Mouse (Mus musculus): ENCODE results near the gene Prkch. TPM values are rescaled to one million over a fixed set of nuclear protein-coding genes. Genes with fewer than 3 reads are reported as not detected.

Gene Prkch
- polyA plus RNA-seq, 1 experiment = 43.1 TPM

GRCm38 (mm10) chr12:73687077-73688035 is 102.8 kb downstream of the Prkch start:
- Histone ChIP-seq H3K36me3 (ENCODE audit: control insufficient read depth, insufficient read depth, low read length) (no peaks in the 10 kb centered on the region), H3K27me3 (ENCODE audit: control insufficient read depth, insufficient read depth, low read length) (no peaks in the 10 kb centered on the region), H3K4me3 (ENCODE audit: control insufficient read depth, insufficient read depth, low read length) (0 out of 2 replicates have a peak overlapping the region, but pooled peaks have one; percentile 6), H3K4me1 (replicated peaks; ENCODE audit: control insufficient read depth, insufficient read depth, low read length) (peaks cover 31% of the 10 kb centered on the region), H3K27ac (ENCODE audit: control insufficient read depth, insufficient read depth, low read length) (peak overlapping the region; percentile 93)
- WGBS = 8% methylated on average over 20 of the region's 20 CpGs
- DNase-seq = peak; percentile 51
- no peak for TF ChIP-seq POLR2A (IDR thresholded peaks at IDR 0.05; ENCODE audit: control insufficient read depth, extremely low read depth, insufficient read depth, low read length, poor library complexity)
- TF ChIP-seq CTCF (IDR thresholded peaks at IDR 0.05; ENCODE audit: borderline replicate concordance, control insufficient read depth, extremely low read depth, insufficient read depth, low read length, poor library complexity) = no peak

- Histone ChIP-seq H3K4me3 (ENCODE audit: control insufficient read depth, insufficient read depth, low read length) (no peak overlapping the region), H3K4me1 (replicated peaks; ENCODE audit: control insufficient read depth, insufficient read depth, low read length) (peaks cover 27% of the 10 kb centered on the region), H3K36me3 (ENCODE audit: control insufficient read depth, insufficient read depth, low read length) (no peaks in the 10 kb centered on the region), H3K27me3 (ENCODE audit: control insufficient read depth, insufficient read depth, low read length) (no peaks in the 10 kb centered on the region), H3K27ac (ENCODE audit: control insufficient read depth, insufficient read depth, low read length) (no peak overlapping the region)
- TF ChIP-seq POLR2A (IDR thresholded peaks at IDR 0.05; ENCODE audit: control insufficient read depth, extremely low read depth, insufficient read depth, low read length, poor library complexity) = no peak
- no peak for TF ChIP-seq CTCF (IDR thresholded peaks at IDR 0.05; ENCODE audit: borderline replicate concordance, control insufficient read depth, extremely low read depth, insufficient read depth, low read length, poor library complexity)
- peak; percentile 41 for DNase-seq
- WGBS = 32% methylated on average over 4 of the region's 4 CpGs
Measured at GRCm38 (mm10) chr12:73692321-73692720, 107.7 kb downstream of the Prkch start.

- peaks cover 26% of the 10 kb centered on the region for H3K4me1 ChIP-seq (replicated peaks; ENCODE audit: control insufficient read depth, insufficient read depth, low read length)
- no peaks in the 10 kb centered on the region for H3K27me3 ChIP-seq (ENCODE audit: control insufficient read depth, insufficient read depth, low read length)
- H3K4me3 ChIP-seq (ENCODE audit: control insufficient read depth, insufficient read depth, low read length) = no peak overlapping the region
- no peak for TF ChIP-seq CTCF (IDR thresholded peaks at IDR 0.05; ENCODE audit: borderline replicate concordance, control insufficient read depth, extremely low read depth, insufficient read depth, low read length, poor library complexity)
- no peak for TF ChIP-seq POLR2A (IDR thresholded peaks at IDR 0.05; ENCODE audit: control insufficient read depth, extremely low read depth, insufficient read depth, low read length, poor library complexity)
- WGBS = 26% methylated on average over 4 of the region's 4 CpGs
- no peaks in the 10 kb centered on the region for H3K36me3 ChIP-seq (ENCODE audit: control insufficient read depth, insufficient read depth, low read length)
- peak; percentile 86 for DNase-seq
- no peak overlapping the region for H3K27ac ChIP-seq (ENCODE audit: control insufficient read depth, insufficient read depth, low read length)
Measured at GRCm38 (mm10) chr12:73693347-73693746, 108.8 kb downstream of the Prkch start.

GRCm38 (mm10) chr12:73694690-73695089 is 110.1 kb downstream of the Prkch start:
- no peak for TF ChIP-seq POLR2A (IDR thresholded peaks at IDR 0.05; ENCODE audit: control insufficient read depth, extremely low read depth, insufficient read depth, low read length, poor library complexity)
- TF ChIP-seq CTCF (IDR thresholded peaks at IDR 0.05; ENCODE audit: borderline replicate concordance, control insufficient read depth, extremely low read depth, insufficient read depth, low read length, poor library complexity) = no peak
- Histone ChIP-seq H3K4me1 (replicated peaks; ENCODE audit: control insufficient read depth, insufficient read depth, low read length) (peaks cover 36% of the 10 kb centered on the region), H3K27ac (ENCODE audit: control insufficient read depth, insufficient read depth, low read length) (no peak overlapping the region), H3K36me3 (ENCODE audit: control insufficient read depth, insufficient read depth, low read length) (no peaks in the 10 kb centered on the region), H3K27me3 (ENCODE audit: control insufficient read depth, insufficient read depth, low read length) (no peaks in the 10 kb centered on the region), H3K4me3 (ENCODE audit: control insufficient read depth, insufficient read depth, low read length) (no peak overlapping the region)
- WGBS = 90% methylated on average over 13 of the region's 13 CpGs
- DNase-seq = no peak

GRCm38 (mm10) chr12:73695110-73695509 is 110.5 kb downstream of the Prkch start:
- Histone ChIP-seq H3K36me3 (ENCODE audit: control insufficient read depth, insufficient read depth, low read length) (no peaks in the 10 kb centered on the region), H3K27ac (ENCODE audit: control insufficient read depth, insufficient read depth, low read length) (no peak overlapping the region), H3K27me3 (ENCODE audit: control insufficient read depth, insufficient read depth, low read length) (no peaks in the 10 kb centered on the region), H3K4me1 (replicated peaks; ENCODE audit: control insufficient read depth, insufficient read depth, low read length) (peaks cover 40% of the 10 kb centered on the region), H3K4me3 (ENCODE audit: control insufficient read depth, insufficient read depth, low read length) (no peak overlapping the region)
- no peak for TF ChIP-seq CTCF (IDR thresholded peaks at IDR 0.05; ENCODE audit: borderline replicate concordance, control insufficient read depth, extremely low read depth, insufficient read depth, low read length, poor library complexity)
- no peak for TF ChIP-seq POLR2A (IDR thresholded peaks at IDR 0.05; ENCODE audit: control insufficient read depth, extremely low read depth, insufficient read depth, low read length, poor library complexity)
- DNase-seq = no peak
- WGBS = 97% methylated on average over 16 of the region's 16 CpGs

GRCm38 (mm10) chr12:73696084-73696483 is 111.5 kb downstream of the Prkch start:
- Histone ChIP-seq H3K4me1 (replicated peaks; ENCODE audit: control insufficient read depth, insufficient read depth, low read length) (peaks cover 48% of the 10 kb centered on the region), H3K4me3 (ENCODE audit: control insufficient read depth, insufficient read depth, low read length) (no peak overlapping the region), H3K27me3 (ENCODE audit: control insufficient read depth, insufficient read depth, low read length) (no peaks in the 10 kb centered on the region), H3K36me3 (ENCODE audit: control insufficient read depth, insufficient read depth, low read length) (no peaks in the 10 kb centered on the region), H3K27ac (ENCODE audit: control insufficient read depth, insufficient read depth, low read length) (no peak overlapping the region)
- TF ChIP-seq CTCF (IDR thresholded peaks at IDR 0.05; ENCODE audit: borderline replicate concordance, control insufficient read depth, extremely low read depth, insufficient read depth, low read length, poor library complexity) = no peak
- TF ChIP-seq POLR2A (IDR thresholded peaks at IDR 0.05; ENCODE audit: control insufficient read depth, extremely low read depth, insufficient read depth, low read length, poor library complexity) = no peak
- WGBS = 84% methylated on average over 4 of the region's 4 CpGs
- DNase-seq = no peak

Data from thymus, adult 2 months (tissue).